In genomic region chrX:8090346-8090953, GRCm38 (mm10) we compare ENCODE assay signal across 11 mouse cellular contexts. TPM values are rescaled to one million over a fixed set of nuclear protein-coding genes. Genes with fewer than 3 reads are reported as not detected.
DNase-seq lines count a peak whose midpoint lies in the region; ATAC-seq and TF ChIP-seq lines count a peak whose summit lies in the region.
"Had no signal": no experiment of that assay in that cellular context is flagged by ENCODE, and none has a peak within 500 bp of the region (broad histone marks: within the 10 kb centered on the region; RNA-seq: fewer than 3 reads in every experiment).

Gene Was, minus strand, starts transcription at chrX:8090498.

- H3K4me3 ChIP-seq in liver, postnatal 0 days (ENCODE audit: low read depth, low read length) = peak within 1 kb of the TSS; percentile 41
- H3K4me3 ChIP-seq: limb, embryonic 15.5 days had no signal

- H3K9ac ChIP-seq in liver, postnatal 0 days (replicated peaks) = peak within 1 kb of the TSS; percentile 50
- H3K9ac ChIP-seq: limb, embryonic 15.5 days had no signal

- TF ChIP-seq CTCF in liver, postnatal 0 days (IDR thresholded peaks at IDR 0.05; ENCODE audit: low read depth) = no peak

- H3K4me2 ChIP-seq in liver, postnatal 0 days (ENCODE audit: low read depth, low read length) = peak within 1 kb of the TSS; percentile 58
- H3K4me2 ChIP-seq: limb, embryonic 15.5 days had no signal

- H3K4me1 ChIP-seq in liver, postnatal 0 days (ENCODE audit: insufficient read depth) = no peaks in the 10 kb centered on the region
- H3K4me1 ChIP-seq: limb, embryonic 15.5 days had no signal

- peak within 1 kb of the TSS; percentile 81 for H3K27ac ChIP-seq in liver, postnatal 0 days (ENCODE audit: low read depth)
- H3K27ac ChIP-seq: limb, embryonic 15.5 days had no signal

- no peak for TF ChIP-seq EP300 in liver, postnatal 0 days (IDR thresholded peaks at IDR 0.05; ENCODE audit: low read depth)

- H3K36me3 ChIP-seq in liver, postnatal 0 days (replicated peaks; ENCODE audit: insufficient read depth, low read length) = no peaks in the 10 kb centered on the region
- H3K36me3 ChIP-seq: limb, embryonic 15.5 days had no signal

- 47% methylated on average over 14 of the region's 14 CpGs for WGBS in liver, postnatal 0 days (ENCODE audit: insufficient replicate concordance)

- no peaks in the 10 kb centered on the region for H3K27me3 ChIP-seq in liver, postnatal 0 days (ENCODE audit: insufficient read depth, low read length)
- H3K27me3 ChIP-seq: limb, embryonic 15.5 days had no signal

- DNase-seq in gastrocnemius, postnatal 25 days = peak; percentile 10
- no peak for DNase-seq in gastrocnemius, postnatal 4 days (ENCODE audit: low spot score in 2 of 2)
- DNase-seq in c-Kit-positive CD71-negative TER-119-negative erythroid progenitor cells, embryonic 14.5 days (ENCODE audit: low read depth) = peak; percentile 41
- DNase-seq in liver, postnatal 0 days = peak; percentile 36
- DNase-seq in spleen, postnatal 36 days (ENCODE audit: low spot score in 2 of 2) = peak; percentile 76 to 78
- no peak for DNase-seq in urinary bladder, postnatal 10 days (ENCODE audit: low spot score)
- no peak for DNase-seq in layer of hippocampus, adult 9-10 months (ENCODE audit: low spot score)
- DNase-seq in right cerebral cortex, postnatal 4 days = no peak
- DNase-seq: cerebellum, adult 11 months; right cerebral cortex, adult 18-20 months had no signal

- ATAC-seq in liver, postnatal 0 days = peak; percentile 83

- no peaks in the 10 kb centered on the region for H3K9me3 ChIP-seq in liver, postnatal 0 days (ENCODE audit: low read length)
- H3K9me3 ChIP-seq: limb, embryonic 15.5 days had no signal

RNA-seq across cellular contexts. Expression of gene Was, which starts in this region (rescaled TPM):
- total RNA-seq in gastrocnemius, postnatal 25 days (2021) = under 1 TPM; 0.46 to 0.54 TPM
- 1 to 10 TPM; 2.8 TPM for total RNA-seq in gastrocnemius, postnatal 4 days (2021)
- polyA plus RNA-seq in liver, postnatal 0 days (2015; fragmentation: Nextera tagmentation; extraction: Ambion mirVana) = 2.4 and 2.9 TPM in 2 replicates

Comparison
In these comparisons a context has a peak if more than half of its experiments do, and no peak if none do; other contexts are left out.
1. Peak in DNase-seq in gastrocnemius, postnatal 25 days; RNA of the gene not detected or under 1 TPM.
2. DNase-seq: peak in c-Kit-positive CD71-negative TER-119-negative erythroid progenitor cells, embryonic 14.5 days (single experiment), liver, postnatal 0 days (single experiment) and spleen, postnatal 36 days (2 of 2); none in gastrocnemius, postnatal 4 days (0 of 2), urinary bladder, postnatal 10 days (single experiment), layer of hippocampus, adult 9-10 months (single experiment) and right cerebral cortex, postnatal 4 days (single experiment).